Mouse (Mus musculus): ENCODE results near the gene Olfr1413.
A peak's percentile ranks its signal among the peaks of the same experiment; 100 is the strongest.

Olfr1413 gene

DNA sequence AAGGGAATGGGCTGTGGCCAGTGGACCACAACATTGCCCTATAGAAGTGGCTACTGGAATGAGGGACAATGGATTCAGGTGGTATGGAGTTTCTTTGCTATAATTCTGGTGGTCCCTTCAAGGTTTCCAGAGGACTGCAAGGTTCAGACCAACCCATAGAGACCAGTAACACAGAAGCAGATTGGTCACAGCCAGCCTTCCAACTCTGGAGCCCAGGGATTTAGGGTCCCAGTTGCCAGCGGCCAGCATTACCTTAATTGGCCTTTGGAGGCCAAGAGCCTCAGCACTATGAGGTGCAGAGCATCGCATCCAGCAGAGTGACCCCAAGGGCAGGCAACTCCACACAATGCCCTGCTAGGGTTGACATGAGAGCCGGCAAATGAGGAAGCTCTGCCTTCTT, at the start of gene Olfr1413:
Gene Olfr1413 (plus strand): TSS at position 301 of the 400 bp plus-strand sequence.
- DNase-seq (ENCODE audit: extremely low spot score, low spot score) = no peak

DNA sequence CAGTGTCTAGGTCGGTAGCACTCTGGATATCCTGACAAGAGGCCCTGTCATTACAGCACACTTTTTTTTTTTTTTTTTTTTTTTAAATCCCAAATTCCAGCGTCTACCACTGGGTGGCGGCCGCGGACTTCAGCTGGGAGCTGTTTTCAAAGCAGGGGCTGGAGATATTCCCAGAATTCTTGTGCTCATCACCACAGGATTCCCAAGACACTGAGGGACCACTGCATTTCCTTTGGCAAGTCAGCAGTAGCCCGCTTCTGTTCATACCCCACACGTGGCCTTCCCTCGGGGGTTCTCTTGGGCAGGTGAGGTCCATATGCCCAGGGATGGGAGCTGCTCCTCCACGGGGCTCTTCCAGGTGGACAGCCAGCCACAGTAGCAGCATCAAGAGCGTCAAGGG, 49.7 kb upstream of the Olfr1413 start:
- DNase-seq (ENCODE audit: extremely low spot score, low spot score) = peak; percentile 49

DNA sequence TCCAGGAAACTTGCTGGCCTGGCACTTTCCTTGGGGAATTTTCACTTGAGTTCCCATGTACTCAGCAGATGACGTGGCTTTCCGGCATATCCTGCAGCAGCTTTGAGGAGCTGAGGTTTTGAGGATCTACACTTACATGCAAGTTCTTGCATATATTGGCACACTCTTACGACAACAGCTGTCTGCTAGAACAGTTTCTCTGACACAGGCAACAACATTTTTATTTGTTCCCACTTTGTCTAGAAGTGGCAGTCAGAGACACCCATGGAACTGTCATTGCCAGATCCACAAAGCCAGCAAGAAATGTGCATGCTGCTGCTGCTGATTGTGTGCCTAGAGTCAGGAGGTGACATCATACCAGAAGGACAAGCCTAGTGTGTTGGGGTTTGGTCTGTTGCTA, 47.4 kb upstream of the Olfr1413 start:
- no peak for DNase-seq (ENCODE audit: extremely low spot score, low spot score)

DNA sequence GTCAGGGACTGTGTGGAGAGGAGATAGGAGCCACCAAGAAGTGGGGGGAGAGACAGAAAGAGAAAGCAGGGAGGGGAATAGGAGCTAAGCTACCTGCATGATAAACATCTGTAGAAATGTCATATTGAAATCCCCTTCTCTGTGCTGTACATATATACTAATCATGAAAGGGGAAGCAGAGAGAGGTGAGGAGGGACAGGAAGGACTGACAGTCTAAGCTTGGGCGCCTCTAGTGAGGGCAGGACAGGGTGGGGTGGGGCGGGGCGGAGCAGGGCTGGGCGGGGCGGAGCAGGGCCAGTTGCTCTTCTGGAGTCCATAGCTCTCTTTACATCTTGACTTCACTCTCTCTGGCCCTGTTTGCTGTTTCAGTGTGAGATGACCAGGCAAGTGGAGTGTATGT, 34.1 kb upstream of the Olfr1413 start:
- DNase-seq (ENCODE audit: extremely low spot score, low spot score) = no peak

DNA sequence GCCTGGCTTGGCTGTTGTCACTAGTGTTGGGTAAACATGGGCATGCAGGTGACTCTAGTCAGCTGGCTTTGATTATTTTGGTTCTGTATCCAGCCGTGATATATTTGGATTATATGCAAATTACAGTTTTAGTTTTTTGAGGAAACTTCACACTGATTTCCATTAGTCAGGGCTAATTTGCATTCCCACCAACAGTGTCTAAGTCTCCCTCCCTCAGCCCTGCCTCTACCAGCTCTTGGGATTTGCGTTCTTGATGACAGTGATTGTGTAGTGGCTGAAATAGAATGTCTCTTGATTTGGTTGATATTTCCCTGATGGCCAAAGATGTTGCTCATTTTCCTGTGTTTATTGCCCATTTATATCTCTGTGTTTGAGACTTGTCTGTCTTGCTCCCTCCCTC, 32.1 kb upstream of the Olfr1413 start:
- DNase-seq (ENCODE audit: extremely low spot score, low spot score) = no peak

DNA sequence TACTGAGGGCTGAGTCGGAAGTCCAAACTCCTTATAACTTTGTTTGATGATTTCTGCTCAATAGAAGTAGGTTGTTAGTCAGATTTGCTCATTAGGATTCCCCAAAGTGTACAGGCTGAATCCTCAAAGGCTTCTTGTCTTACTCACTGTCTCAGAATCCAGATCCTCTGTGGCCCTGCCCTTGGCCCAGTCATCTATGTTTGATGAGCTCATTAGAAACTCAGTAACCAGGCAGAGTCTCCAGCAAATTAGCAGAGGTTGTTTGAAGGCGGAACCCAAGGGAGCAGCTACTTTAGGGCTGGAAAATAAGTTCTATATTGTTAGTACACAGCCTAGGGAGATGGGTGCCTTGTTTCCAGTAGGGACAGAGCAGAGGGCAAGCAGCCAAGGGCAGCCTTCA, 25.2 kb upstream of the Olfr1413 start:
- DNase-seq (ENCODE audit: extremely low spot score, low spot score) = no peak

DNA sequence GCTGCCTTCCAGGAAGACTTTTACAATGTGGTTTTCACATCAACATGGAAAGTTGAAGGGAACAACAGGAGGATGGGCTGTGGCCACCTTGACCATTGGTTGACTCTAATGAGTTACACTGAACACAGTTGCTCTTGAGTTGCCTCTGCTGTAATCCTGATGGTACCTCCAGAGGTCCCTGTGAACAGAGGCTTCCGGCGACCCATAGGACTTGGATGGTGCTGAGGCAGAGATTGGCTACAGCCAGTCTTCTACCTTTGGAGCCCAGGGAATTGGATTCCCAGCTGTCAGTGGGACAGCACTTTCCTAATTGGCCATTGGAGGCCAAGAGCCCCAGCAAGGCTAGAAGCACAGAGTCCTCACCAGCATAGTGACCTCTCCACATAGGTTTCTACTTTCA, 14.4 kb downstream of the Olfr1413 start, which contains the start of gene Olfr1412:
Gene Olfr1412 (plus strand): TSS at position 301 of the 400 bp plus-strand sequence.
- no peak for DNase-seq (ENCODE audit: extremely low spot score, low spot score)

DNA sequence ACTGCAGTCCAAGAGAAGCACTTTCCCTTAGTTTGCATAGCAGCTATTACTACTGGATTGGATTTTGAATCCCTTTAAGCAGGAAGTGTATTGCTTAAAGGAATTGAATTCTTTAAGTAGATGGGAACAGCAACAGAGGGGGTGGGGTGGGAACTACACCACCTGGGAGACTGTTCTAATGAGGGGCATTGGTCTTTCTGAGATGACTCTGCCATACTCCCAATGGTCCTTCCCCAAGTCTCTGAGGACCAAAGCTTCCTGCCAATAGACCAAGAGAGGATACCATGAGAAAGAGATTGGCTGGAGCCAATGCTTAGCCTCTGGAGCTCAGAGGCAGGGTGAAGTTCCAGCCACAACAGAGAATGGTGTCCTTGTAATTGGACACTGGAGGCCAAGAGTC, 23.0 kb downstream of the Olfr1413 start, which contains the start of gene Olfr1411:
Gene Olfr1411 (plus strand): TSS at position 301 of the 400 bp plus-strand sequence.
- no peak for DNase-seq (ENCODE audit: extremely low spot score, low spot score)

DNA sequence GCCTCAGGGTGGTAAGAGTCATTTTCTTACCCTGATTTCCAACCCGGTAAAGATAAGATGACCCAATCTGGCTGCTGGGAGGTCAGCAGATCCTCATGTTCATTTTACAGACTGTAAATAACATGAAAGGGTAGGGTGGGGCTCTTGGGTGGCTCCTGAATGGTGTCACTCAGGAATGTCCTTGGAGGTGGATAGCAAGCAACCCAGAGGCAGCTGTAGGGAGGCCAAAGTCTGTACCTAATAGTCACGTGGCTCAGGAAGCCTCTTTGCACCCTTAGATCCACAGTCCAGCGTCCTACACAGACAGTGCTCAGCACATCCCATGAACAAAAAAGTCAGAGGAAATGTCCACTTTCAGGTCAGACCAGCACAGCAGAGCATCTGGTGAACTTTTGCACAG, 24.9 kb downstream of the Olfr1413 start:
- DNase-seq (ENCODE audit: extremely low spot score, low spot score) = no peak

DNA sequence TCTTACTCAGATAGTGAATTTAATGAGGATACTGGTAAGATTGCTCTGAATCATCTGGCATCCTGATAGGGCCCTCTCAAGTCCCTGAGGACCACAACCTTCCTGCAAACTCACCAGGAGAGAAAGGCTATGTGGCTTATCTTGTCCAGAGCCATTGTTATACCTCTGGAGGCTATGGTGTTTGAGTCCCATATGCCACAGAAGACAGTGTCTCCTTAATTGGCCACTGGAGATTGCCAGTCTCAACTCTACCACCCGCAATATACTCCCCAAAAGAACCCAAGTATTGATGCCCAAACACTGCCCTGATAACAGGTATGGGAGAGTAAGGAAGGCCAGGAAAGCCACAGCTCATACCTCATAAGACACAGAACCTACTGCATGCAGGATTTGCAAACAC, 34.4 kb downstream of the Olfr1413 start, which contains the start of gene Olfr1410:
Gene Olfr1410 (plus strand): TSS at position 301 of the 400 bp plus-strand sequence.
- DNase-seq (ENCODE audit: extremely low spot score, low spot score) = no peak

DNA sequence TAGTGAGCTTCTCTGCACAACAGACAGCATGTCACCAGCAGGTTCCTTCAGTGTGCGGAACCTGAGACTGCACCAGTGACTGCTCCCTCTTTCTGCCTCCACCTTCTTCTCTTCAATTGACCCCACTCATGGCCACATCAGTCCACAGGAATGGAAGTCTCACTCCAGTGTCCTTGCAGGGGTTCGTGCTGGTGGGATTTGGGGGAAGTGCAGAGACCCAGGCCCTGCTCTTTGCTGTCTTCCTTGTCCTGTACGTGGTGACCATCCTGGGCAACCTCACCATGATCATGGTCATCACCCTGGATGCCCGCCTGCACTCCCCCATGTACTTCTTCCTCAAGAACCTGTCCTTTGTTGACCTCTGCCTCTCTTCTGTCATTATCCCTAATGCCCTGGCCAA, 36.6 kb downstream of the Olfr1413 start:
- no peak for DNase-seq (ENCODE audit: extremely low spot score, low spot score)

DNA sequence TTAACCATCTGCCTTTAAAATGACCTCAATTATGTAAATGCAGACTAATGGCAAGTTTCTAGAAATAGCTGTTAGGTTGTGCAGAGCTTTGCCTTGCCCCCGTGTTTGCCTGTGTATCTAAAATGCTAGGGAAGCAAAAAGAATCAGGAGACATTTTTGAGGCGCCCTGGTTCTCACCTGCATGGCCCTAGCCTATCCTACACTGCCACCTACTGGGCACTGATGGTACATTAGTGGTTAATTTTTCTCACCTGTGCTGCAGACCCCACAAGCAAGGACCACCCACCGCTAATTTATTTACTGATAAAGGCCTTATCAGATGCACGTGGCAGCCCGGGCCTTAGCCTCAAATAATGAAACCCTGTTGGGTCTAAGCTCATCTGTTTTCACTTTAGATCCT, 39.9 kb downstream of the Olfr1413 start:
- peak; percentile 57 for DNase-seq (ENCODE audit: extremely low spot score, low spot score)

DNA sequence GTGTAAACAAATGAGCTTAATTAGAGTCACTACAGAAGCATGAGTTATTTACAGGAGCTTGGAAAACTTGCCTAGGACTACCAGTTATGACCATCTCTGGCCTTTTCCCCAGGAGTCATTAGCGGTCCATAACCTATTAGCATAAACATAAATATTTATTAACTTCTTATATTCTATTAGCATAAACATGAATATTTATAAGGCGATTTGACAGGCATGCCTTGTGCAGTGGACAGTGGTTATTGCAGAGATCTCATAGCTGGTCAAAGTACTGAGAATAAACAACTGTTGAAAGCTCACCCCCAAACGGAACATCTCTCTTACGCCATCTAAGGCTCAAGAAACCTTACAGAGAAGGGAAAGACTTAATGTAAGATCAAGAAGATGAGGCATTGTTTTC, 42.1 kb downstream of the Olfr1413 start:
- DNase-seq (ENCODE audit: extremely low spot score, low spot score) = no peak

DNA sequence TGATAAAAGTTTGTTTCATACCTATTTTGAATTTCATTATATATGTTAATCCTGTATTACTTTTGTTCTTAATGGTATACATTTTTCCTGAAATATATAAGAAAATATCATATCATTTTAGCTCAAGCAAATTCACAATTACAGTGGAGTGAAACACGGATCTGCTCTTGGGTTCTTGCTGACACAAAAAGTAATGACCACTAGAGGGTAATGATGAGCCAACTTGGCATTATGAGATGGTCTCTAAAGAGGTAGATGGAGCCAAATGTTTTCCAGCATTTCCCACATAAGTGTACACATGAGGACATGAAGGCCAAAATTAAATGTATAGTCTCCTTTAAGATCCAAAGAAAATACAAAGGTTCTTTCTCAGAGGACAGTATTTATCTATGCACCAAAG, 43.4 kb downstream of the Olfr1413 start:
- DNase-seq (ENCODE audit: extremely low spot score, low spot score) = peak; percentile 2

DNA sequence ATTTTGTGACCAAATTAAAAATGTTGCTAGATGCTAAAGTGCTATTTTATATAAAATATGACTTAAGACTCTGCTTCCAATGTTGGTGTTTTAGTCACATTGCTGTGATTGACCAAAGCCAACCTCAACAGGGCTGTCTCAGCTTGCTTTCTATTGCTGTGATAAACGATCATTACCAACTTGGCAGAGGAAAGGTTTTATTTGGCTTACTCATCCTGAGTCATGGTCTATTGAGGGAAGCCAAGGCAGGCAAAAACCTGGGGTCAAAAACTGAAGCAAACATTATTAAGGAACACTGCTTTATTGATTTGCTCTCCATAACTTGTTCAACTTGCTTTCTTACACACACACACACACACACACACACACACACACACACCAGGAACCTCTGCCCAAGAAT, 44.9 kb downstream of the Olfr1413 start:
- DNase-seq (ENCODE audit: extremely low spot score, low spot score) = no peak

DNA sequence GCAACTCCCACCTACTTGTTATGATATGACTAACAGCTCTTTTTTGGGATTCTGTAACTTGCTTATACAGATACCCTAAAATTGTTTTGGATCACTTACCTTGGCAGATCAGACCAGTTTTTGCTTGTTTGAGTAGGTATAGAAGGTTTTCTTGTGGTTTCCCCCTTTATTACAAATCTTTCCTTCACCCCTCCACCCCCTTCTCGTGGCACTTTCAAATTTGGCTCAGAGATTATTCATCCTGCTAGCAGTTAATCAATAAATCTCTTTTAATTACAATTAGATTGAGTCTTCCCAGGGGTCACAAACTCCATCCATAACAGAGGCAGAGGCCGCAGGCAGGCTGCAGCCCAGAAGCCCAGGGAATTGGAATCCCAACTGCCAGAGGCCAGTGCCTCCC, 46.4 kb downstream of the Olfr1413 start, which contains the start of gene Olfr12:
Gene Olfr12 (plus strand): TSS at position 301 of the 400 bp plus-strand sequence.
- DNase-seq (ENCODE audit: extremely low spot score, low spot score) = no peak

DNA sequence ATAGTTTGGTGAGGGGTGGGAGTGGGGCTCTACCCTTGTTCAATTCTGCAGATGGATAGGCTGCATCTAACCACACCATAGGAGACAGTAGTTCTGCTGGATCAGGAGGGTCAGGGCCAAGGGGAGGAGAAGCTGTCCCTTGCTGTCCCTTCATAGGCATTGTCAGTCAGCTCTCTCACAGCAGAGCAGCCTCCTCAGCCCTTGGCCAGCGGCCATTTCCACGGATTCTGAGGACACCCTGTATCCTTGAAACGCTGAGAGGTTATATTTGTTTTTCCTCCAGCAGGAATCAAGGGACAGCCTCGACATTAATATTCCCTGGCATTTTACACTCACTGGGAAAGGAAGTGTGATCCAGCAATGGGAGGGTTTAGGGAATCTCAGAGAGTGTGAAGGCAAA, 47.2 kb downstream of the Olfr1413 start:
- DNase-seq (ENCODE audit: extremely low spot score, low spot score) = no peak
